Mouse (Mus musculus): Measurements from ENCODE around the gene Dmc1.

Gene Dmc1

DNA sequence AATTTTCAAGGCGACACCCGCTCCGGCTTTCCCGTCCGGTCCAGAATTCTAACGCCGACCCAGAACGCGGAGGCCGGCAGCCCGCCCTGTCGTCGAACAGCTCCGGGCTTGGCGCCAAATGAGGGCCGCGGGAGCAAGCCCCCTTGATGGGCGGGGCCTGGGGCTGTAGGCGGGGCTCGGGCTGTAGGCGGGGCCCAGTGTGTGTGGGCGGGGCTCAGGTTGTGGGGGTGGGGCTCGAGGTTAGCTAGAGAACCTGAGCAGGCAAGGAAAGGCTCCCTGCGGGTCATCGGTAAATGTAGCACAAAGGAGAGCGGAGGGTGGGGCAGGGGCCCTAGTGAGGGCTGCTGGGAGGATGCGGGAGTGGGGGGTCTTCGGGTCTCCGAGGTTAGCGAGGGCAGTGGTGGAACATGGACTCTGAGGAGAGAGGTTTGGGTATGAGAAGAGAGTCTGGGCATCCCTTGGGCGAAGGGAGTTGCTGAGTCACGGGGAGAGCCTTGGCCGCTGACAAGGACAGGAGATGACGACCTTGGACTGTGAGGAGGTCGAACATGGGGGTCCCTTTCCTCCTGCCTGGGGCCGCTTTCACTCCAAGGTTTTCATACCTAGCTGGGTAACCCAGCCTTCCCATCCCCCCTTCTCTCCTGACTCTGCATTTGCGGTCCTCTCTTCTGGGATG is at the start of gene Dmc1:
Gene Dmc1 (minus strand): TSS at position 120 of the 676 bp plus-strand sequence.
- no peak for DNase-seq (ENCODE audit: low read depth, low spot score)

DNA sequence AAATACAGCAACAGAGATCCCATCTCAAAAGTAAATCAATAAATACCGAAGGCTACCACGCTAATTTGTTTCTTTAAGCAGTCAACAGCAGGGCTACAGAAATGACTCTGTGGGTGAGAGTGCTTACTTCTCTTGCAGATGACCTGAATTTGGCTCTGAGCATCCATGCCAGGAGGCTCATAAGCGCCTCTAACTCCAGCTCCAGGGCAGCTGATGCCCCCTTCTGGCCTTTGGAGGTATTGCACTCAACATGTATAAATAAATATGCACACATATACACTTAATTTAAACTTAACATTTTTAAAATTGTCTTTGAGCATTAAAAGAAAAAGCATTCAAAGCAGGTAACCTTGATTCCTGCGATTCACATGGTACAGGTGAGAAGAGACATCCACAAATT is 46.6 kb upstream of the Dmc1 start:
- no peak for DNase-seq (ENCODE audit: low read depth, low spot score)

DNA sequence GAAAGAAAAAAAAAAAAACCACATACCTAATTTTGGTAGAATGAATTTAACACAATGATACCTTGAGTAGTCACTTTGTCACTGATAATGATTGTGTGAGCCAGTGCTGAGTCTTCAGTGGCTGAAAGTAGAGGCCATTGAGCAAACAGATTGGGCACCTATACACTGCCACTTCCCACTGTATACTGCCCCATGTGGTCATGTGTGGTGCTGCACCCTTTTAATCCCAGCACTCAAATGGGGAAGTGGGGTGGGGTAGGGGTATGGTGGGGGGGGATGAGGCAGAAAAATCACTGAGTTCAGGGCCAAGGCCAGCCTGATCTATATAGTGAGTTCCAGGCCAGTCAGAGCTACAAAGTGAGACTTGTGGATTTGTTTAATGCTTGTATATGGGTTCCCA is 45.7 kb upstream of the Dmc1 start:
- no peak for DNase-seq (ENCODE audit: low read depth, low spot score)

DNA sequence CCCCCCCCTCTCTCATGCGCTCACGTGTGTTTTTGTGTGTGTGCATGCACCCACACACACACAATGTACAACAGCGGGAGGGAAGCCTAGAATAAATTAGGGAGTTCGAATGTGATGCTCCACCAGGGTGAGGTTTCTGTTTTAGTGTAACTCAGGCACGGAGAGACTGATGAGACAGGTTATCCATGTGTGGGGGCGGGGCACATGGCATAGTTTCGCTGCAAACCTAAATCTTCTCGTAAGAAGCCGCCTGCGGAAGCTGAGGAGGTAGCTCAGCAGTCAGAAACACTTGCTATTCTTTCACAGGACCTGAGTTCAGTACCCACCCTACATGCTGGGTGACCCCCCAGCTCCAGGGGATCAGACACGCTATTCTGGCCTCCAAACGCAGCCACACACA is 43.2 kb upstream of the Dmc1 start:
- DNase-seq (ENCODE audit: low read depth, low spot score): no peak

DNA sequence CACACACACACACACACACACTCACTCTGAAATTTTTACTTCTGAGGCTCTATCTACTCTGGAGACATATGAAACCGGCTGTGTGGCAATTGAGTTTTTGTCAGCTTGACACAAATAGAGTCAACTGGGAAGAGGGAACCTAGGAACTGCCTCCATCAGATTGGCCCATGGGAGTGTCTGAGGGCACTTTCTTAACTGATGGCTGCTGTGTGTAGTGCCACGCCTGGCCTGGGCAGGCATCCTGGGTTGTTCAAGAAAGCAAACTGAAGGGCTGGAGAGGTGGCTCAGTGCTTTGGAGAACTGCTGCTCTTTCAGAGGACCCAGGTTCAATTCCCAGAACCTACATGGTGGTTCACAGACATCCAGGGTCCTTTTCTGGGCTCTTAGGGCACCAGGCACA is 40.6 kb upstream of the Dmc1 start:
- DNase-seq (ENCODE audit: low read depth, low spot score): no peak

DNA sequence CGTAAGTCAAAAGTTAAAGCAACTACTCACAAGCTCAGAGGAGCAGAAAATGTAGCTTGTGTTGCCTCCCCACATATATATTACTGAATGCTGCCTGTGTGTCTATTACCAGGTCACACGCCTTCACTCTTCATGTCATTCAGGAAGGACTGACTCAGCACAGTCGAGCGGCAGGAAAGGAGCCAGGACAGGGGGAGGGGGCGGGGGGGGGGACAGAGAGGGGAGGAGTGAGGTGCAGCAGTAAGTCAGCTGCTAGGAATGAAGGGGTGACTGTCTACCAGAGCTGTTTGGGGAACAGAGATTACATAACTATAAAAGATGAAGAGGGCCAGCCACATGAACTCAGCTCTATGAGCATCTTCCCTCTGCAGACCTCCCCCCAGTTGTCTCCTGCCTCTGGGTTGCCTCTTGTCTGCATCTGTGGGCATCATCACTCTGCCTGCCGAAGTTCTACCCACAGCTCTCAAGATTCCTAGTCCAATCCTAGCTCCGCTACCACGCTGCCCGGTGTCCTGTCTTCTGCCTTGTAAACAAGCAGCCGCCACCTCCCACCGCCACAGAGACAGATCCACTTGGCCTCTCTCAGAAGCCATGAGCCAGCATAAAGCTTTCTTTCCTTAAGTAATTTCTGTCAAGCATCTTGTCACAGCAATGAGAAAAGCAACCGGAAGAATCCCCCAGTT is 36.4 kb upstream of the Dmc1 start:
- DNase-seq (ENCODE audit: low read depth, low spot score): no peak

DNA sequence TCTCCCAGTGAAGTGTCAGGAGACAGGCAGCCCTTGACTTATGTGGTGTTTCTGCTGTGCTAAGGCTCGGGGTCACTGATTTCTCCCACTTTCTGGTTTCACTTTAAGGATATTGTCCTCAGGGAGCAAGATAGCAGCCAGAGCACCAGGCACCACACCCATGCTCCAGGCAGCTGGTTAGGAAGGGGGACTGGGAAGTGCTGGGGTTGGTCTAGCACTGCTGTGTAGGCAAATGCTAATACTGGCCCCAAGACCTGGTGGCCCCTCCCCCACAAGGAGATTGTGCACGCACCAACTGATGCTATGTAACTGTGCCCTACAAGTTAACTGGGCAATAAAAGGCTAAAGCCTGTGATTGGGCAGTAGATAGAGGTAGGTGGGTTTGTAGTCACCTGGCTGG is 25.6 kb upstream of the Dmc1 start:
- DNase-seq (ENCODE audit: low read depth, low spot score): no peak

DNA sequence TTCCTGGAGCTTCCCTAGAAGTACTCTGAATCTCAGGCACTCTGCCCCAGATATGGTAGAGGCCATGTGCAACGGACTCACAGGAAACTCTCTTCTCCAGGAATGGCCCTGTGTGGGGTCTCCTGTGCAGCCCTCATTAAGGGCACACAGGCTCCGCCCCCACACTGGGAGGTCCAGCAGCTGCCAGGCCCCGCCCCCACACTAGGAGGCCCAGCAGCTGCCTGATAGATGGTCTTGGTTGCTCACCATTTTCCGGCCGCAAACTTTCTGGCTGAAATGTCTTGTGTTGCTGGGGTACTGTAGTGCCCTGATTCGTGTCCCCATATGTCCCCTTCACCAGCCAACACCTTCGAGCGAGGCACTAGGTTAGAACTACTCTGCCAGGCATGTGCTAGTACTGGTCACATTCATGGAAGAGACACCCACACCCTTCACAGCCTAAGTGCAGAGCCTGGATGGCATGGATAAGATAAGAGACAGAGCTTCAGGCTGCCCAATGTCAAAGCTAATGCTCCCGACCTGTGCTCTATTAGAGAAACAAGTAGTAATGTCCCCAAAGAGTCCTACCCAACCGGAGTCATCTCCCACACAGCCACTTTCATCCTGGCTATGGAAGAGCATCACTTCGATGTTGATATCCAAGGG is 15.0 kb upstream of the Dmc1 start:
- no peak for DNase-seq (ENCODE audit: low read depth, low spot score)

DNA sequence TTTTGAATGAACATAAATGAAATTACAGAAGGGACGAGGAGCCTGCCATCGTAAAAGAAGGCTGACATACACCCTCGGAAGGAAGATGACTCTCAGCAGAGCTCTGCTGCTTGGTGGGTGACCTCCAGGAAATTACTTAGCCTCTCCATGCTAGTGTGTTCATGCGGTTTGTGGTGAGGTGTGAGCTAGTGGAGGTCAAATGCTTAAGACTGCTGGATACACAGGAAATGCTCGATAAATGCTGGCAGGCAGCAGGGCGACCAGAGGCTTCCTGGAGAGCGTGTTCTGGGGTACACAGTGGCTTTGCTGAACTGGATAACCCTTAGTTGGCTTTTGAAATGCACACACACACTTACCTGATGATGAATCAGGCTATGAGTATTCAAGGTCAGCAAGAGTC is 13.5 kb upstream of the Dmc1 start:
- no peak for DNase-seq (ENCODE audit: low read depth, low spot score)

DNA sequence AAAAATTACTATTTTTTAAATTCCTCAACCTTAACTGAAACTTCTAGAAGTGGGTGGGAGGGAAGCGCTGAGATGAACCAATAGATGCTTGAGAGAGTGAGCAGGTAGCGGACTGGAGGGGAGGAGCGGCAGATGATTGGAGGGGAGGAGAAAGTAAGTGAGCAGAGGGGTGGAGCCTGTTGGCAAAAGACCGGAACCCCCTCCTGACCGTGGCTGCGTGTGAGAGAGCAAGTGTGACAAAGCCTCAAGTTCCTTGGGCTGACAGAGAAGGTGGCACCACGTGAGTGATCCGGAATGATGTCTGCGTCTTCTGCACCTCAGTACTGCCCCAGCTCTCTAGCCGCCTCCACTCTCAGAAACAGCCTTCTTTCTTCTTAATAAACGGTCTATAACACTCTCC is 12.2 kb upstream of the Dmc1 start:
- no peak for DNase-seq (ENCODE audit: low read depth, low spot score)

DNA sequence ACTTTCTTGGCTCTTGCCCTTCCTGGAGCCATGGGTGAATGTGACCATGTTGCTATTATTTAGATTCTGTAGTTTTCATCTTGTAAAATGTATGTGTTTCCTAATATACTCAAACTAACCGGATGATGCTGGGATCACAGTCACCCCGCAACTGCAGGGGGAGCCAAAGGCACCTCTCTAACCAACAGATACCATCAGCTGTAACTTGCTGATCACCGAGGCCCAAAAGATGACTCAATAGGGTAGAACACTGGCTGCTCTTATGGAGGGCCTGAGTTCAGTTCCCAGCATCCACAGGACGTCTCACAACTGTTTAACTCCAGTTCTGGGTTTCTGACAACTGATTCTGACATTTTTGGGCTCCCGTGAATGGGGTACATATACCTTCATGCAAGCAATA is 11.8 kb upstream of the Dmc1 start:
- no peak for DNase-seq (ENCODE audit: low read depth, low spot score)

DNA sequence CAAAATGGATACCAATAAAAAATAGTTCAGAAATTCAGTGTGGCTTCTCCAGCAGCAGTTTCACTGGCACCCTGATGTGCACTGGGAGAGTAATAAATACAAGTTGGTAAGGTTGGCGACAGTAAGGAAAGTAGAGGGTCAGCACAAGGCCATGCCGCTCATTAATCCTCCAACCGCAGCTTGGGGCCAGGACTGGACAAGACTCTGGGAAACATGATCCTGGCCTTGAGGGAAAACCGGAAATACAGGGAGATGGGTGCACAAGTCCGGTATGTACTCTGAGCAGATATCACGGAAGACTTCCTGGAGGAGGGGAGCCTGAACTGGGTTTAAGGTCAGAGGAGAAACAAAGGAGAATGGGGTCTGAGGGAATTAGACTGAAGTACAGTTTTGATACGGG is 10.6 kb upstream of the Dmc1 start:
- no peak for DNase-seq (ENCODE audit: low read depth, low spot score)

DNA sequence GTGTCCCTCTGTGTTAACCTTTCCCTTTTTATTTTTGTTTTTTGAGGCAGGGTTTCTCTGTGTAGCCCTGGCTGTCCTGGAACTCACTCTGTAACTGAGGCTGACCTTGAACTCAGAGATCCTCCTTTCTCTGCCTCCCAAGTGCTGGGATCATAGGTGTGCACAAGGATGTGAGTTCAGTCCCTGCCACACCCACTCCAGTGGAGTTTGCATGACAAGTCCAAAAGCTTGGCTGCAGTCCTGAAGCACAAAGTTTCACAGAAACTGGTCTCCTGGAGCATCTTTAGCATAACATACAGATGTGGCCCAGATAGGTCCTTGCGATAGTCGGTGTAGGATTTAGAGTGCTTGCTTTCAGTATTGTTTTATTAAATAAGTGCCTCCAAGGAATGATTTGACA is 4.3 kb upstream of the Dmc1 start:
- no peak for DNase-seq (ENCODE audit: low read depth, low spot score)

DNA sequence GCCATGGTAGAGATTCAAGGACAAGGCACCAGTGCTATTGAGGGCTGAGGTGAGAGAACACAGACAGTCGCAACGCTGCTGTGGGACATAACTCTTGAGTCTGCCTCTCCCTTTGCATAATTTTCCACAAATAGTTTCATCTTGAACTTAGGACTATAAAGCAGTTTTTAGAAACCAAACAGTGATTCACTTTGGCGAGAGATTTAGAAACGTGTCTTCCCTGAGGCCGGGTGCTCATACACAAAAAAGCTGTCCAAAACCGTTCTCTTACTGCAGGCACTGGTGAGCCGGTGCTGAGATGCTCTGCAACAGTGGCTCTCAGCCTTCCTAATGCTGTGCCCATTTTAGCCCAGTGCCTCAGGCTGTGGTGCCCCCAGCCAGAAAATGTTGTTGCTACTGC is 3.3 kb upstream of the Dmc1 start:
- no peak for DNase-seq (ENCODE audit: low read depth, low spot score)

DNA sequence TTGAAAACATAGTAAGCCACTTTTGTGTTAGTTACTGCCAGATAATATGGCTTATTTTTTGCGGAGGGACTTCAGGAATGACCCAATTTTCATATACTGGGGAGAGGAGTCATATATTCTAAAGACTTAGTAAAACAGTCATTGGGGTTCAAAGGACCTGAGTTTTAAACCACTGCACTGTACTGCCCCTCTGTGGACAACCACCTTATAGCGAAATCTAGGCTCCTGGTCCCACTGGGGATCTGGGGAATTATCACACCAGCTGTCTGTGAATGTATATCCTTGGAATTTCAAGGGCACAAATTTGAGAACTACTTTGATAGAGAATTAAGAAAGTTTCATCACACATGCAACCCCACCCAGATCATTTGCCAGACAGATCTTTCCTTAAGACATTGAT is 2.8 kb upstream of the Dmc1 start:
- DNase-seq (ENCODE audit: low read depth, low spot score): no peak

DNA sequence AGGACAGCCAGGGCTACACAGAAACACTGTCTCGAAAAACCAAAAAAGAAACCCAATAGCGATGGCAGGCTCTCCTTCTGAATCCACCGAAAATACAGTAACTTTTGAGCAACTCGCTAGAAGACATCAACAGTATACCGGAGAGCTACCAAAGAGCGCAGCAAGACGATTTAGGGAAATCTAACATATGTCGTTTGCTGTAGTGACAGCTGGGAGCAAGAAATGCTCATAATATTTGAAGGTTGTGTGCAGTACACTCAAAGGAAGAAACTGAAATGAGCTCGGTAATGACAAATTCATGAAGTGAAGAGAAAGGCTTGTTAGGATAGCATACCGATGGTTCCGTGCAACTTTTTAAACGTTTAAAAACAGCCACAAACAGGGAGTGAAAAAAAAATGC is 1.3 kb upstream of the Dmc1 start:
- DNase-seq (ENCODE audit: low read depth, low spot score): no peak

DNA sequence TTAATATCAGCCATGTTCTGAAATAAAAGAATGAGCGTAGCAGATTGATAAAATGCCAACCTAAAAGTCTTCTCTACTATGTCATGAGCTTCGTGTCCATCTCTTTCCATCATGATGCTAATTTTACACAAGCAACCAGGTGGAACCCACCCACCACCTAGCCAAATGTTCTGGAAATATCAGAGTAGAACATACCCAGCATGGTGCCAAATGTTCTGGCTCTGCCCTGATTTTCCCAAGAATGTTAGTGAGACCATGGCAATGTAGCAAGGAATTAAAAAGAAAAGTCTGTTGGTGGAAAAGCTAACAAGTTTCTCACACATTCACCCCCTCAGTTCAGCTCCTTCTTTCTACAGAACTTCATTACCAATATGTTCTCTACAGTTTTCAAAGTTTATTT is 4.7 kb downstream of the Dmc1 start:
- DNase-seq (ENCODE audit: low read depth, low spot score): no peak

DNA sequence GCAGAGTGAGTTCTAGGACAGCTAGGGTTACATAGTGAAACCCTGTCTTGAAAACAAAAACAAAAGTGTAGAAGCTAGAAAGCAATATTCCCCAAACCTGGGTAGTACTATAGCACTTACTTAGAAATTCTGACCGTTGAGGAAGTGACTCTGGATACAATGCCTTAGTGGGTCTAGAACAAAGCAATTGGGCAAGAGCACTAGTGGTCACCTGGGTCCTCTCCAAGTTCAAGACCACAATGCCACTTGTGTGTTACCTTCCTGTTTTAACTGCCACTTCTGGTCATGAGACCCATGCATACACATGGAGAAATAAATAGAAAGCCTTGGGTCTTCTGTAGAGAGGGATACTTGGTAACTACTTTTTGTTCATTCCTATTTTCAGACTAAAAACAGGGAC is 6.2 kb downstream of the Dmc1 start:
- no peak for DNase-seq (ENCODE audit: low read depth, low spot score)

DNA sequence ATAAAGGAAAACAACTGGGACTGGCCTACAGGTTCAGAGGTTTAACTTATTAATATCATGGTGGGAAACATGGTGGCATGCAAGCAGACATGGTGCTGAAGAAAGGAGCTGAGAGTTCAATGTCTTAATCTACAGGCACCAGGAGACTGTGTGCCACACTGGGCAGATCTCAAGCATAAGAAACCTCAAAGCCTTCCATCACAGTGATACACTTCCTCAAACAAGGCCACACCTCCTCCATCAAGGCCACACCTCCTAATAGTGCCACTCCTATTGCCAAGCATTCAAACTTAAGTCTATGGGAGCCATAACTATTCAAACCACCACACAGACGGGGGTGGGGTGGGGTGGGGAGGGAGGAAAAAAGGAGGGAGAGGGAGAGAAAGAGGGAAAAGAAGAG is 23.3 kb downstream of the Dmc1 start:
- no peak for DNase-seq (ENCODE audit: low read depth, low spot score)

DNA sequence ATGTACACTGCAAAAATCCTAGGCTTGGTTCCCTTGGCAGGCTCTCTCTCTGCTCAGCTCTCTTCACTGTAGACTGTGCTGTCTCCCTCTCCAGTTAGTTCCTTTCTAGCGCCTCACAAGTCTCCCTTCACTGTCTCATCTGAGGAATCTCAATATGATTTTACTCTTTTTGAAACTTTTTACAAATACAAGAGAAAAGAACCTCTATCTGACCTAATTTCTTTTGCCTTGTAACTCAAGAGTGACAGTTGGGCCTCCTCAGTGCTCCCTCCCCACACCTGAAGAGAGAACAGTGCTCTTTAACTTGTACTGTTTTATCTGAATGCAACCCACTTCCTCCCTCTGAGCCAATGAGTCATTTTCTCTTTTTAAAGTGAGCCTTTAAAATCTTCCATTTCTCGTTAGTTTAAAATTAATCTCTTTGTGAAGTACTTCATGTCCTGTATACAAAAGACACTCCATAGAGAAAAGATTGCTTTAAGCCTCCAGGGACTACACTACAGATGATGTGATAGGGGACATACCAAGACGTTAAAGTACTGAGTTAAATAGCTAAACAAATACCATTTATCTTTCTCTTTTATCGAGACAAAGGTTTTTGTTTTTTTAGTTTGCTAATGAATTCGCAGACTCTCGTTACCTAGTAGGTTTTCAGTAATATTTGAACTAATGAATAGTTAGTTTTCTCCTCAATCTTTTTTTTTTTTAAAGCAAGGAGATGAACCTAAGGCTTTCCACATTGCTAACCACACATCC is 27.1 kb downstream of the Dmc1 start:
- no peak for DNase-seq (ENCODE audit: low read depth, low spot score)

DNA sequence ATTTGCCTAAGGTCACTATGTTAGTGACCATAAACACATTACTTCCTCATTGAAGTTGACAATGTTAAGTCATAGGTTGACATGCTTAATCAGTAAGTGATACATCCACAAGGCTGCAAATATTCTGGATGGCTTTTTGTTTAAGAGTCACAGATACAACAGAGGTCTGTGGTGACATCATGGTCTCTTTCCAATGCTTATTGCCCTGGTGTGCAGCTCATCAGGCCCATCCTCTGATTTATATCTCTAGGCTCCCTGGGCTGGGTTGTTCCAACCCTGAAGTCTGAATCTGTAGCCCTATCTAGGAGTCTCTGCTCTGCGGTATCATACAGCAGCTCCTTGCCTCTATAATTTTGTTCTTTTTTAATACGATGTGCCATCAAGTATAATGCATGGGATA is 28.0 kb downstream of the Dmc1 start:
- no peak for DNase-seq (ENCODE audit: low read depth, low spot score)

DNA sequence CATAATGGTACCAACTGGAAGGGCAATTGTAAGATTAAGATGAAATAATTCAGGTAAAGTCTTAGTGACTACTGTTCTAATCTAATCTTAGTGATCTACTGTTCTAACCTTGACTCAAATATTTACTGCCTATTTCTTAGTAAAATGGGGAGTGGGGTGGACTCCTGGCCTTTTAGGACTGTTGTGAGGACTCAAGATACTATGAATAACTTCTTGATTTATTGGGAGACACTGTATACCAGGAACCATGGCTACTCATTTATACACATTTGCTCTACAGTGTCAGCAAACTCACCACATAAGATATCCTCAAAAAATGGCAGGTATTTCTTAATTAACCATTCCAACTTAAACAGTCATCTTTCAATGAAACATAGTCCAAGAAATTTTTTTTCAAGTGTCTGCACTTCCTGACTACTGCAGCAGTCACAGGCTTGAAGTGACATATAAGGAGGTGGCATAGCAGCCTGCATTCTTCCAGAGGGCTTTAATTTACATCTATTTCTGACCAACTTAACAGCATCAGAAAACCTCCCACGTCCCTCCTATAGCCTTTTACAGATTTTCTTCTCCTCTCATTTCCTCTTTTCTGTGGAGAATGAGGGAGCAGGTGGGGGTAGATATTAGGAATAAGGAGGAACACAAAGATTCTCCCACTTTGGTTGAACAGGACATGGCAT is 29.2 kb downstream of the Dmc1 start:
- DNase-seq (ENCODE audit: low read depth, low spot score): no peak
